Mouse (Mus musculus) CH12.LX (cell line): ENCODE results near the gene Plekha5. TPM values are rescaled to one million over a fixed set of nuclear protein-coding genes. Genes with fewer than 3 reads are reported as not detected.

Experiments used
- DNase-seq: peaks from one replicate; pipeline ENCODE4 v3.0.0-alpha.2; 2013; ENCODE audit errors: extremely low read depth
- H3K27ac ChIP-seq: 2 replicates; pipeline ENCODE4 v1.5.1; 2012; ENCODE audit warnings: low read depth, mild to moderate bottlenecking, control low read depth, moderate library complexity; ENCODE audit not compliant: insufficient read depth
- H3K27me3 ChIP-seq: replicated peaks from 2 replicates; pipeline ENCODE3; 2012; ENCODE audit warnings: inconsistent platforms
- H3K36me3 ChIP-seq, 2 experiments: replicated peaks in 1 of 2; 2 replicates each; pipeline versions ENCODE3 to v1.6.1; 2012; ENCODE audit warnings: inconsistent platforms in 1 of 2, low read length in 1 of 2, mild to moderate bottlenecking in 1 of 2, mixed read lengths in 1 of 2, moderate library complexity in 1 of 2; ENCODE audit not compliant: control insufficient read depth in 1 of 2, insufficient read depth in 1 of 2
- H3K4me1 ChIP-seq, 2 experiments: 2 replicates each; pipeline ENCODE4 v1.6.1; 2012; ENCODE audit warnings: inconsistent platforms in 1 of 2, moderate library complexity in 1 of 2; ENCODE audit not compliant: insufficient read depth in 2 of 2, control insufficient read depth in 1 of 2
- H3K4me2 ChIP-seq: 2 replicates; pipeline ENCODE4 v1.6.1; 2012; ENCODE audit warnings: low read depth, mild to moderate bottlenecking, control low read depth; ENCODE audit not compliant: poor library complexity, insufficient read depth, severe bottlenecking
- H3K4me3 ChIP-seq, 3 experiments: fragments of 150-350 bp in 1 of 3; sonication (generic) in 1 of 3; replicated peaks in 1 of 3; 2 replicates each; pipeline versions ENCODE3 to v1.5.1; 2011 to 2012; ENCODE audit warnings: low read depth in 2 of 3, low read length in 2 of 3, mild to moderate bottlenecking in 2 of 3, moderate library complexity in 2 of 3, control low read depth in 1 of 3, improper control_type of control experiment in 1 of 3, inconsistent platforms in 1 of 3, mixed read lengths in 1 of 3; ENCODE audit not compliant: poor library complexity in 1 of 3
- H3K79me2 ChIP-seq: replicated peaks from 2 replicates; pipeline ENCODE4 v1.6.1; 2012; ENCODE audit warnings: mild to moderate bottlenecking, moderate library complexity; ENCODE audit not compliant: control insufficient read depth, poor library complexity, insufficient read depth, severe bottlenecking; ENCODE audit errors: extremely low read depth
- H3K9ac ChIP-seq: 2 replicates; pipeline ENCODE4 v1.6.1; 2012; ENCODE audit warnings: low read depth, mild to moderate bottlenecking, control low read depth, moderate library complexity; ENCODE audit not compliant: insufficient read depth
- H3K9me3 ChIP-seq: replicated peaks from 2 replicates; pipeline ENCODE3; 2012; ENCODE audit warnings: low read length, inconsistent platforms, mixed read lengths
- CHD1 ChIP-seq: IDR thresholded peaks from 2 replicates; pipeline ENCODE4 v1.6.1; 2012; ENCODE audit warnings: low read depth, low read length, improper control_type of control experiment, inconsistent platforms
- CHD2 ChIP-seq: IDR thresholded peaks from 2 replicates; pipeline ENCODE4 v1.6.1; 2011; ENCODE audit warnings: low read length, improper control_type of control experiment
- E2F4 ChIP-seq: IDR thresholded peaks from 2 replicates; pipeline ENCODE4 v1.6.1; 2011; ENCODE audit warnings: low read depth, low read length, improper control_type of control experiment; ENCODE audit not compliant: insufficient replicate concordance
- EP300 ChIP-seq: IDR thresholded peaks from 2 replicates; pipeline ENCODE4 v1.6.1; 2011; ENCODE audit warnings: low read length, improper control_type of control experiment
- ETS1 ChIP-seq: conservative IDR thresholded peaks from 2 replicates; pipeline ENCODE4 v1.6.1; 2012; ENCODE audit warnings: low read depth, mild to moderate bottlenecking, inconsistent platforms, low read length, improper control_type of control experiment, moderate library complexity
- GABPA ChIP-seq: IDR thresholded peaks from 2 replicates; pipeline ENCODE4 v1.6.1; 2012; ENCODE audit warnings: low read depth, low read length, improper control_type of control experiment, inconsistent platforms; ENCODE audit not compliant: insufficient replicate concordance
- HCFC1 ChIP-seq: IDR thresholded peaks from 2 replicates; pipeline ENCODE4 v1.6.1; 2012; ENCODE audit warnings: low read depth, mild to moderate bottlenecking, inconsistent platforms, low read length, improper control_type of control experiment
- IRF4 ChIP-seq: IDR thresholded peaks from 2 replicates; pipeline ENCODE4 v1.6.1; 2014; ENCODE audit warnings: low read depth, mild to moderate bottlenecking, inconsistent platforms, low read length, improper control_type of control experiment
- JUN ChIP-seq: IDR thresholded peaks from 2 replicates; pipeline ENCODE4 v1.6.1; 2011; ENCODE audit warnings: low read depth, mild to moderate bottlenecking, low read length, improper control_type of control experiment, moderate library complexity; ENCODE audit not compliant: insufficient read depth
- JUND ChIP-seq: conservative IDR thresholded peaks from 2 replicates; pipeline ENCODE4 v1.6.1; 2011; ENCODE audit warnings: low read depth, low read length, improper control_type of control experiment
- KAT2A ChIP-seq: IDR thresholded peaks from 2 replicates; pipeline ENCODE4 v1.6.1; 2012; ENCODE audit warnings: low read length, improper control_type of control experiment, inconsistent platforms; ENCODE audit not compliant: insufficient replicate concordance
- MAX ChIP-seq: IDR thresholded peaks from 2 replicates; pipeline ENCODE4 v1.6.1; 2011; ENCODE audit warnings: low read length, improper control_type of control experiment
- MYC ChIP-seq: IDR thresholded peaks from 2 replicates; pipeline ENCODE4 v1.6.1; 2011; ENCODE audit warnings: low read depth, mild to moderate bottlenecking, improper control_type of control experiment, low read length
- NRF1 ChIP-seq: IDR thresholded peaks from 2 replicates; pipeline ENCODE4 v1.6.1; 2014; ENCODE audit warnings: low read depth, mild to moderate bottlenecking, inconsistent platforms, low read length, improper control_type of control experiment, moderate library complexity
- POLR2A ChIP-seq: IDR thresholded peaks from 2 replicates; pipeline ENCODE4 v1.6.1; 2011; ENCODE audit warnings: low read depth, mild to moderate bottlenecking, improper control_type of control experiment, low read length
- POLR2AphosphoS2 ChIP-seq: IDR thresholded peaks from 2 replicates; pipeline ENCODE4 v1.6.1; 2011; ENCODE audit warnings: low read depth, low read length, improper control_type of control experiment
- RAD21 ChIP-seq: IDR thresholded peaks from 2 replicates; pipeline ENCODE4 v1.6.1; 2011; ENCODE audit warnings: low read depth, mild to moderate bottlenecking, low read length, improper control_type of control experiment, moderate library complexity
- RCOR1 ChIP-seq: conservative IDR thresholded peaks from 2 replicates; pipeline ENCODE4 v1.6.1; 2012; ENCODE audit warnings: low read depth, mild to moderate bottlenecking, inconsistent platforms, low read length, improper control_type of control experiment
- SIN3A ChIP-seq: IDR thresholded peaks from 2 replicates; pipeline ENCODE4 v1.6.1; 2012; ENCODE audit warnings: low read length, improper control_type of control experiment, inconsistent platforms
- SMC3 ChIP-seq: IDR thresholded peaks from 2 replicates; pipeline ENCODE4 v1.6.1; 2011; ENCODE audit warnings: low read depth, low read length, improper control_type of control experiment
- TBP ChIP-seq: conservative IDR thresholded peaks from 2 replicates; pipeline ENCODE4 v1.6.1; 2011; ENCODE audit warnings: low read depth, low read length, improper control_type of control experiment
- TCF12 ChIP-seq: IDR thresholded peaks from 2 replicates; pipeline ENCODE4 v1.6.1; 2014; ENCODE audit warnings: low read depth, mild to moderate bottlenecking, inconsistent platforms, low read length, improper control_type of control experiment
- USF2 ChIP-seq: conservative IDR thresholded peaks from 2 replicates; pipeline ENCODE4 v1.6.1; 2011; ENCODE audit warnings: low read depth, low read length, improper control_type of control experiment
- ZC3H11A ChIP-seq: IDR thresholded peaks from 2 replicates; pipeline ENCODE4 v1.6.1; 2012; ENCODE audit warnings: low read depth, mild to moderate bottlenecking, inconsistent platforms, low read length, improper control_type of control experiment
- ZKSCAN1 ChIP-seq: IDR thresholded peaks from 2 replicates; pipeline ENCODE4 v1.6.1; 2012; ENCODE audit warnings: low read depth, inconsistent platforms, low read length, improper control_type of control experiment, borderline replicate concordance
- ZMIZ1 ChIP-seq: IDR thresholded peaks from 2 replicates; pipeline ENCODE4 v1.6.1; 2012; ENCODE audit warnings: low read depth, mild to moderate bottlenecking, inconsistent platforms, low read length, improper control_type of control experiment
- ZNF384 ChIP-seq: IDR thresholded peaks from 2 replicates; pipeline ENCODE4 v1.6.1; 2012; ENCODE audit warnings: low read depth, low read length, improper control_type of control experiment, inconsistent platforms
- dilution Hi-C: fragments of 300-500 bp; cut with MboI; formaldehyde crosslinking; loops from 2 replicates; pipeline ENCODE4 v1.14.3; 2020; ENCODE audit warnings: low sequenced_read_pairs; ENCODE audit not compliant: extremely low pct_unique_long_range_greater_than_20kb, extremely low pct_ligation_motif_present
- in situ Hi-C: fragments of 300-500 bp; cut with MboI; formaldehyde crosslinking; loops from 3 replicates; pipeline ENCODE4 v1.14.3; 2019; ENCODE audit warnings: low sequenced_read_pairs, low pct_ligation_motif_present, low pct_unique_long_range_greater_than_20kb, mixed read lengths
- polyA plus RNA-seq: library from polyadenylated mRNA; unstranded; fragments of >175 nt; gene quantifications from 2 replicates; pipeline ENCODE4 v1.2.1, GENCODE M21; 2012; ENCODE audit warnings: low read depth; ENCODE audit not compliant: insufficient read length
- total RNA-seq, 2 experiments: library from RNA; depleted of rRNA; stranded (reverse); fragments of 300-350 nt in 1 of 2; fragments of >200 nt in 1 of 2; gene quantifications; 2 replicates each; pipeline ENCODE4 v1.2.3; 2012 to 2014

The Plekha5 gene
- total and polyA plus RNA-seq, 3 experiments, result 0.12 to 0.38 (median 0.27) TPM

DNA sequence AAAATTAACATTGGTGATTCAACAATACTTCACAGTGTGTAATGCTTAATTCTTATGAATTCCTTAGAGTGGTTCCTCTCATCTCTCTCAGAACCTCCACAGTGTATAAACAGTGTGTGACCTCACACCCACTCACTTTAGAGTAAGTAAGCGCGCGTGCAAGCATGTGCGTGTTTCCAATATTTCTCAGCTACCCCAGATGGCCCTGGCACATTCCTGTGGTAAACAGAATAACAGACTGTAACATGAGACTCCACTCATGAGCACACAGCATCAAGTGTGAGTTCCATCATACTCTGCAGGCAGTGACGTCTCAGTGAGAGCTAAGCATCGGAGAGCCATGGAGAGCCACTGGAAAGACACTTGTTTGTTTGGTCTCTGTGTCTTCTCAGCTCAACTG is 63.6 kb downstream of the Plekha5 start:
- Histone ChIP-seq H3K79me2 (no peaks in the 10 kb centered on the region), H3K4me1 (0 out of 4 replicates have a peak, but pooled peaks cover 0 to 3% of the 10 kb centered on the region in 2 experiments), H3K27ac (no peak overlapping the region), H3K27me3 (no peaks in the 10 kb centered on the region), H3K36me3 (no peaks in the 10 kb centered on the region), H3K4me2 (no peak overlapping the region), H3K9ac (no peak overlapping the region), H3K4me3 (no peak overlapping the region), H3K9me3 (no peaks in the 10 kb centered on the region)
- dilution Hi-C loops (no loop called here), in situ Hi-C loops (no loop called here)
- no peak for DNase-seq
- TF ChIP-seq ZKSCAN1, result no peak
- no peak for TF ChIP-seq POLR2AphosphoS2
- no peak for TF ChIP-seq NRF1
- no peak for TF ChIP-seq KAT2A
- TF ChIP-seq ZC3H11A, result no peak
- no peak for TF ChIP-seq EP300
- TF ChIP-seq ETS1, result no peak
- no peak for TF ChIP-seq CHD1
- no peak for TF ChIP-seq POLR2A
- TF ChIP-seq ZMIZ1, result no peak
- TF ChIP-seq SIN3A, result no peak
- no peak for TF ChIP-seq ZNF384
- TF ChIP-seq E2F4, result no peak
- no peak for TF ChIP-seq SMC3
- no peak for TF ChIP-seq GABPA
- no peak for TF ChIP-seq MYC
- TF ChIP-seq RCOR1, result no peak
- TF ChIP-seq, all 38 proteins: peak for 0

DNA sequence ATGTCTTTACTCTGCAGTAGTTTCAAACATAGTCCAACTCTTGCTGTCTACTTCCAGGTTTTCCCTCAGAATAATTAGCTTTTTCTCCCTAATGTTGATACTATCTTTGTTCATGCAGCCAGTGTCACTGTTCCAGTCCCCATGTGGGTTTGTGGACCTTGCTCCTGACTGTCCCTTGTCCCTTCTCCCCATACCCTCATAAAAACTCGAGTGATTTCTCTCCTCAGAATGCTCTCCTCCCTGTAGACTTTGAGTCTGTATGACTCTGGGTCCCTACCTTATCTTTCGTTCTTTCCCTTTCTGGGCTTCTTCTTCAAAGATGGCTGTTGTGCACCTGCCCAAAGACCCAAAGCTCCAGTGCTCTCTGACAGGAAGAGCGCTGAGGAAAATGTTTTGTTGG is 64.8 kb downstream of the Plekha5 start:
- Histone ChIP-seq H3K79me2 (no peaks in the 10 kb centered on the region), H3K36me3 (no peaks in the 10 kb centered on the region), H3K27ac (no peak overlapping the region), H3K27me3 (no peaks in the 10 kb centered on the region), H3K4me3 (no peak overlapping the region), H3K9ac (no peak overlapping the region), H3K9me3 (no peaks in the 10 kb centered on the region), H3K4me1 (peaks cover 0 to 7% of the 10 kb centered on the region in 2 experiments; a peak in 1 of 4 replicates), H3K4me2 (no peak overlapping the region)
- in situ Hi-C loops, result no loop called here
- dilution Hi-C loops, result no loop called here
- DNase-seq, result no peak
- no peak for TF ChIP-seq JUN
- TF ChIP-seq CHD1, result no peak
- no peak for TF ChIP-seq USF2
- no peak for TF ChIP-seq IRF4
- no peak for TF ChIP-seq TBP
- TF ChIP-seq CHD2, result no peak
- no peak for TF ChIP-seq RAD21
- no peak for TF ChIP-seq TCF12
- no peak for TF ChIP-seq MYC
- no peak for TF ChIP-seq MAX
- no peak for TF ChIP-seq JUND
- TF ChIP-seq KAT2A, result no peak
- TF ChIP-seq ZC3H11A, result no peak
- TF ChIP-seq HCFC1, result no peak
- TF ChIP-seq SMC3, result no peak
- no peak for TF ChIP-seq ZMIZ1
- TF ChIP-seq ETS1, result no peak
- no peak for TF ChIP-seq ZKSCAN1
- no peak for TF ChIP-seq EP300
